Mouse (Mus musculus) heart, adult 2 months (tissue): ENCODE measurements around the gene Pnmal1. TPM values are rescaled to one million over a fixed set of nuclear protein-coding genes. Genes with fewer than 3 reads are reported as not detected.
A peak's percentile ranks its signal among the peaks of the same experiment; 100 is the strongest.

Experiments
- DNase-seq, 2 experiments: peaks; one replicate each; pipeline ENCODE4 v3.0.0; 2021
- H3K27ac ChIP-seq: fragments of 200-600 bp; 2 replicates; pipeline ENCODE4 v1.8.1; 2022
- H3K27me3 ChIP-seq: fragments of 200-500 bp; 2 replicates; pipeline ENCODE4 v1.6.1; 2012; ENCODE audit warnings: mild to moderate bottlenecking, low read length, inconsistent platforms, mixed read lengths; ENCODE audit not compliant: control insufficient read depth, insufficient read depth
- H3K36me3 ChIP-seq: fragments of 200-500 bp; 2 replicates; pipeline ENCODE4 v1.6.1; 2012; ENCODE audit warnings: low read length, inconsistent platforms; ENCODE audit not compliant: control insufficient read depth, insufficient read depth
- H3K4me1 ChIP-seq: fragments of 200-500 bp; 2 replicates; pipeline ENCODE4 v1.6.1; 2011; ENCODE audit warnings: low read length; ENCODE audit not compliant: control insufficient read depth, insufficient read depth
- H3K4me3 ChIP-seq: fragments of 200-600 bp; 2 replicates; pipeline ENCODE4 v1.8.1; 2022
- H3K79me2 ChIP-seq: fragments of 200-500 bp; replicated peaks from 2 replicates; pipeline ENCODE4 v1.6.1; 2012; ENCODE audit warnings: mild to moderate bottlenecking, inconsistent platforms, low read length, moderate library complexity, mixed read lengths; ENCODE audit not compliant: control insufficient read depth, insufficient read depth
- H3K9ac ChIP-seq: fragments of 200-500 bp; 2 replicates; pipeline ENCODE4 v1.6.1; 2012; ENCODE audit warnings: low read depth, mild to moderate bottlenecking, control low read depth, inconsistent platforms, low read length, mixed read lengths
- CTCF ChIP-seq: fragments of 200-600 bp; IDR thresholded peaks from 2 replicates; pipeline ENCODE4 v1.8.1; 2022; ENCODE audit warnings: antibody characterized with exemption, mild to moderate bottlenecking, moderate library complexity
- EP300 ChIP-seq: fragments of 200-500 bp; IDR thresholded peaks from 2 replicates; pipeline ENCODE4 v1.6.1; 2011; ENCODE audit warnings: low read depth, low read length, control low read depth; ENCODE audit not compliant: insufficient read depth
- POLR2A ChIP-seq: fragments of 200-500 bp; IDR thresholded peaks from 2 replicates; pipeline ENCODE4 v1.6.1; 2011; ENCODE audit warnings: mild to moderate bottlenecking, low read depth, low read length, control low read depth; ENCODE audit not compliant: insufficient read depth
- WGBS: fragments of 180-500 bp; shearing (Covaris S2); methylation state at CpG from one replicate; pipeline ENCODE4 v1.1.7; 2018; 5-methylcytosine and 5-hydroxymethylcytosine counted together
- intact Hi-C: fragments of 180-260 bp; cut with DNase I; formaldehyde crosslinking; loops from one replicate; pipeline ENCODE4 v1.15.1; 2025
- polyA plus RNA-seq: library from polyadenylated mRNA; depleted of rRNA; stranded (reverse); fragments of >200 nt; gene quantifications from 2 replicates; pipeline ENCODE4 v1.2.3, GENCODE M21; 2012
- total RNA-seq, 2 experiments: library from RNA; stranded (reverse); gene quantifications; 2 replicates each; pipeline ENCODE4 v1.2.3; 2021

The Pnmal1 gene
- total and polyA plus RNA-seq, 3 experiments, result 0.06 to 0.11 TPM; not detected in 1

DNA sequence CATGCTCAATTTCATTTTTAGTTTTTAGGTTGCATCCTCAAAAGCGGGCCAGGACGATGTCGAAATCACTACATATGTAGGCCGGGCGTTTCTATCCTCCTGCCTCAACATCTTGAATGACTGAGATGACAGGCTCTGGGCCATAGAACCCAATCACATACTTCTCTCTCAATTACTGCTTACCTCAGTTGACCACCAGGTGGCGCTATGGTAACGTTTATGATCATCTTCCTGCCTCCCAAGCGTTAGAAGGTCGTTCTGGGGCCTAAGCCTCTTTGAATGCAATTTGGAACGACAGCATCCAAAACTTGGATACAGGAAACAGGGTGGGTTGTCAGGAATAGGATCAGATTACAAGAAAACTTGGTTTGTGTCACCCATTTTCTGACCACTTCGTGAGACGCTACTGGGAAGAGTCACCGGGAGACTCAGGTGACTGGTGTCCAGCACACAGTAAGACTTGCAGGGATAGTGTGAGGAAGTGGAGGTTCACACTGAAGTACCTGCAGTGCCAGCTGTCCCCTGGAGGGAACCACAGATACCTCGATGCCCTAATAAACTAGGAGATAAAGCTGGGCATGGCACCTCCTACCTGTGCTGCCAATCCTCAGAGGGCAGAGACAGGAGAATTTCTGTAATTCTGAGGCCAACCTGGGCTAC is 27.4 kb upstream of the Pnmal1 start:
- Histone ChIP-seq H3K27ac (no peak overlapping the region), H3K36me3 (no peaks in the 10 kb centered on the region), H3K4me3 (no peak overlapping the region), H3K4me1 (no peaks in the 10 kb centered on the region), H3K27me3 (no peaks in the 10 kb centered on the region), H3K79me2 (no peaks in the 10 kb centered on the region), H3K9ac (no peak overlapping the region)
- 20% methylated on average over 14 of the region's 14 CpGs for WGBS
- intact Hi-C loops, result loop anchor here (1.0 to 5.0 kb wide), 4 partner anchors 18 to 134 kb away; no protein-coding TSS in a partner anchor
- TF ChIP-seq EP300 (0 out of 2 replicates have a peak, but pooled peaks have one; percentile 38), POLR2A (no peak), CTCF (peak; percentile 91)
- peak; percentile 76 to 78 for DNase-seq

DNA sequence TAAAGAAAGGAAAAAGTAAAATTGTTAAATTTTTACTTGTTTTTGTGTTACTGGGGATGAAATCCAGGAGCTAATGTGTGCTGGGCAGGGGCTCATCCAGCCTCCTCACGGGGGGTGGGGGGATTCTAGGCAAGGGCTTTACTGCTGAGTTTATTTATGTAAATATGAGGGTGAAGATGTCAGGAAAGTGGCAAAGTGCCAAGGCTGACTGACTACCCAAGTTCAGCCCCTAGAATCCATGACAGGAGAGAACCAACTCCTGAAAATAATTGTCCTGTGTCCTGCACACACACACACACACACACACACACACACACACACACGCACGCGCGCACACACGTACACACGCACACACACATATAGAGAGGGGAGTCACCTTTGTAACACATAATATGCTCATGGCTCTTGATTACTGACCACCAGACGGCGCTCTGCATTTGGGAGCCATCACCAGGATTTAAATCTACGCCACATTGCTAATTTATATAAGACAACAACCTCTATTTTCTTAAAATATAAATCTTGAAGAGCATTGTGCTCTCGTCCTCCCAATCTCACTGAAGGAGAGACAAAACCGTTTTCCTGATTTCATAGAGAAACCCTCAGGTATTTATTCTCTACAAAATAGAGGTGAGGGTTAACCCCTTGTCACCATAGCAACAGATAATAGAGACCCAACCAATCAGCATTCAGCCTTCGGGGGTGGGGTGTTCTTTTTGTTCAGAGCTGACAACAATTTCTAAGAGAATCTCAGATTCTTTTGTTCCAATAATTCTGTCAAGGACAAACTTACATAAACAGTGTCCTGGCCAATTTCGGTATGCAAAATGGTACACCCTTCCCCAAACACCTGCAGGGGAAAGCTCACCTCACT is 26.5 kb upstream of the Pnmal1 start:
- Histone ChIP-seq H3K9ac (no peak overlapping the region), H3K79me2 (no peaks in the 10 kb centered on the region), H3K27ac (no peak overlapping the region), H3K36me3 (no peaks in the 10 kb centered on the region), H3K4me3 (no peak overlapping the region), H3K27me3 (no peaks in the 10 kb centered on the region), H3K4me1 (no peaks in the 10 kb centered on the region)
- intact Hi-C loops, result loop anchor here (1.0 to 5.0 kb wide), 3 partner anchors 17 to 119 kb away; no protein-coding TSS in a partner anchor
- TF ChIP-seq EP300 (no peak), CTCF (peak; percentile 70)
- 45% methylated on average over 14 of the region's 14 CpGs for WGBS
- peak in 1 of 2 experiments; percentile 47 for DNase-seq

DNA sequence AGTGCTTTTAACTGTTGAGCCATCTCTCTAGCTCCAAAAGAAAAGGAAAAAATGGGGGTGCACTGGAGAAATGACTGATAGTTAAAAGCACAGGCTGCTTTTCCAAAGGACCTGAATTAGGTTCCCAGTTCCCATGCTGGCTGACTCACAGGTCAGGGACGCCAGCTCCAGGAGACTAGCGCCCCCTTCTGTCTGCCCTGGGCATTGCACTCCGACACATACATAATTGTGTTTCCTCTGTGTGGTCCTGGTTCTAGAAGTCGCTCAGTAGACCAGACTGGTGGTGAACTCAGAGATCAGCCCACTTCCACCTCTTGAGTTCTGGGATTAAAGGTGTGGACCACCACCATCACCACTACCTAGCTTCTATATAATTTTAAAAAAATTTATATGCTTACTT is 22.2 kb upstream of the Pnmal1 start:
- no peaks in the 10 kb centered on the region for H3K79me2 ChIP-seq
- DNase-seq, result no peak
- H3K9ac ChIP-seq, result no peak overlapping the region
- 51% methylated on average over 4 of the region's 4 CpGs for WGBS
- H3K4me1 ChIP-seq, result no peaks in the 10 kb centered on the region; the same call in 1 of the 2 replicates
- no peaks in the 10 kb centered on the region for H3K27me3 ChIP-seq
- intact Hi-C loops, result no loop called here
- H3K36me3 ChIP-seq, result no peaks in the 10 kb centered on the region
- TF ChIP-seq EP300 (no peak), CTCF (peak; percentile 61), POLR2A (no peak)
- H3K27ac ChIP-seq, result no peak overlapping the region
- H3K4me3 ChIP-seq, result no peak overlapping the region

DNA sequence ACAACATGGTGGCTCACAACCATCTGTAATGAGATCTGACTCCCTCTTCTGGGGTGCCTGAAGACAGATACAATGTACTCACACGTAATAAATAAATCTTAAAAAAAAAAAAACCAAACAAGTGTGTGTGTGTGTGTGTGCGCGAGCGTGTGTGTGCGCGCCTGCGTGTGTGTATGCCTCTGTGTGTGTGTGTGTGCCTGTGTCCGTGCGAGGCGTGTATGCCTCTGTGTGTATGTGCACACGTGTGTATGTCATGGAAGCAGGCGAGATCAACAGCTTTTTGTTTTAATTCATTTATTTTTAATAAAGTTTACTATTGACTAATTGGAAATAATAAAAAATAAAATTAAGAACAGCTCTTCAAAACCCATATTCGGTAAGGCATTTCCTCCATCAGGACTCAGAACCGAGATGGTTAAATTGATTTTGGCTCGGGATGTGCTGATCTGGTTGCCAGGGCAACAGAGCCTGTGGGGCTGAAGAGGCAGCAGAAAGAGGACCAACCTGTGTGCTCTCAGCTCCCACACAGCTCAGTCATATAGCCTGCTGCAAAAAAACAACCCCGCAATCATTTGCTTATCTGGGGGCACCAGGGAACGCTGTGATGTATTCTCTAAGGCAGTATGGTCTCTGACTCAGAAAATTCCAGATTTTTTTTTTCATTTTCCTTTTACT is 21.2 kb upstream of the Pnmal1 start:
- H3K4me1 ChIP-seq, result no peaks in the 10 kb centered on the region; the same call in 1 of the 2 replicates
- no peak overlapping the region for H3K4me3 ChIP-seq
- H3K27ac ChIP-seq, result no peak overlapping the region
- no peaks in the 10 kb centered on the region for H3K36me3 ChIP-seq
- H3K9ac ChIP-seq, result no peak overlapping the region
- intact Hi-C loops, result no loop called here
- WGBS, result 69% methylated on average over 17 of the region's 17 CpGs
- no peaks in the 10 kb centered on the region for H3K79me2 ChIP-seq
- TF ChIP-seq CTCF (no peak), EP300 (no peak), POLR2A (no peak)
- DNase-seq, result no peak
- no peaks in the 10 kb centered on the region for H3K27me3 ChIP-seq

DNA sequence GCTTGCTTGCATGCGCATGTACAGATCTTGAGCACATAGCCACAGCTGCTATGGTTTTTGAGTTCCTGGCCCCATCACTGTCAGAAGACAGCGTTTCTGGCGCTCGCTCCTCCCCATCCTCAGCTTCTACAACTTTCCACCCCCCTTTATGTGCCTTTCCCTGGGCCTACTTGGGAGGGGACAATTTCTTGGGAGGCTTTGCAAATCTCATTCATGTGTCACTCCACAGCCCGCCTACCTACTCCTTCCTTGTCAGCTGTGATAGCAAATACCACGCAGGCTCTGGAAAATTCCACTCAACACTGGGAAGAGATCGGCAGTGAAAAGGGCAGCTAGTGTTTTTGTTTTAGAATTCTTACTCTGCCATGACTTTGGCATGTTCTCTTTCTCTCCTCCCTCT is 19.2 kb upstream of the Pnmal1 start:
- no peak overlapping the region for H3K9ac ChIP-seq
- no peaks in the 10 kb centered on the region for H3K27me3 ChIP-seq
- DNase-seq, result no peak
- no peak overlapping the region for H3K27ac ChIP-seq
- WGBS, result 44% methylated on average over 7 of the region's 7 CpGs
- no peak overlapping the region for H3K4me3 ChIP-seq
- no peaks in the 10 kb centered on the region for H3K79me2 ChIP-seq
- no peaks in the 10 kb centered on the region for H3K36me3 ChIP-seq
- H3K4me1 ChIP-seq, result no peaks in the 10 kb centered on the region; the same call in 1 of the 2 replicates
- TF ChIP-seq CTCF (no peak), POLR2A (no peak), EP300 (no peak)
- intact Hi-C loops, result no loop called here

DNA sequence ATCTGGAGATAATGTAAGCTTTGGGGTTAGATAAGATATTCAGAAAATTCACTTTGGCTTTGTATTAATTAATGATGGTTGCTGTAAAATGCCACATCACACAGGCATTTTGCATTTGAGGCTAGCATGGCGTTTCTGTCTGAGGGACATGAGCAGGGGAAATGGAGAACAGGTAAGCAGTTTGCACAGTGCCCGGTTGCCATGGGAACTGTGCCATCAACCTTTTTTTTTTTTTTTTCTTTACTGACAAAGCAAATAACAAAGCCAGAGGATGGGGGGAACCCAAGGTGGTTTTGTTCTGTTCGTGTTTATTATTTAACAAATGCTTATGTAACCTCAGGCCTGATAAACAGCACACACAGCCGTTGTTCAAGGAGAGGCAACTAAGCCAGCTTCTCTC is 16.6 kb upstream of the Pnmal1 start:
- H3K9ac ChIP-seq, result no peak overlapping the region
- H3K36me3 ChIP-seq, result no peaks in the 10 kb centered on the region
- TF ChIP-seq CTCF, result no peak
- TF ChIP-seq EP300, result no peak
- TF ChIP-seq POLR2A, result no peak
- no peaks in the 10 kb centered on the region for H3K27me3 ChIP-seq
- no peak overlapping the region for H3K4me3 ChIP-seq
- no peak overlapping the region for H3K27ac ChIP-seq
- WGBS, result 71% methylated on average over 4 of the region's 4 CpGs
- DNase-seq, result no peak
- intact Hi-C loops, result no loop called here
- no peaks in the 10 kb centered on the region; the same call in 1 of the 2 replicates for H3K4me1 ChIP-seq
- H3K79me2 ChIP-seq, result no peaks in the 10 kb centered on the region
